Mouse (Mus musculus) kidney, adult 2 months (tissue): ENCODE data around the gene Lmntd1.
A peak's percentile ranks its signal among the peaks of the same experiment; 100 is the strongest.

Experiments used
- CTCF ChIP-seq: fragments of 200-500 bp; conservative IDR thresholded peaks from 2 replicates; pipeline ENCODE4 v1.5.1; 2011; ENCODE audit warnings: low read depth, mild to moderate bottlenecking, control low read depth, low read length, moderate library complexity, mixed read lengths; ENCODE audit not compliant: insufficient read depth, insufficient read length
- POLR2A ChIP-seq: fragments of 200-500 bp; IDR thresholded peaks from one replicate; pipeline ENCODE4 v1.6.1; 2011; ENCODE audit warnings: low read depth, low read length, control low read depth

DNA sequence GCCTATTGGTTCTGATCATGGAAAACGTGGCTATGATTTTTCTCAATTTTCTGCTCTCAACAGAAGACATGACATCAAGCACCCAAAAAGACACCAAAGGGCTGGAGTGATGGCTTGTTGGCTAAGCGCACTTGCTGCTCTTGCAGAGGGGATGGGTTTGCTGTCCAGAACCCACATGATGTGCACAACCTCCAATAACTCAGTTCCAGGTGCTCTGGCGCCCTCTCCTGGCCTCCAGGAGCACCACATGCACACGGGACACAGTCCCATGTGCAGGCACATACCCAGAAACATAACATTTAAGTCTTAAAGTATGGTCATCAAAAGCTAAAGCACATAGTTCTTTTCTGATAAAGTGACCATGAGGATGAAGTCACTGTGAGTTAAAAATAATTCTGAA lies 193.7 kb downstream of the Lmntd1 start:
- TF ChIP-seq CTCF: peak; percentile 56
- TF ChIP-seq POLR2A: no peak
